Mouse (Mus musculus) hindbrain, embryonic 13.5 days (tissue): Measurements from ENCODE around the gene Lrrc1. TPM values are rescaled to one million over a fixed set of nuclear protein-coding genes. Genes with fewer than 3 reads are reported as not detected.

Experiments
- ATAC-seq: fragments of 200-750 bp; cut with Nextera tagmentation; 2 replicates; pipeline ENCODE4 v1.8.0; 2017; ENCODE audit warnings: moderate TSS enrichment; ENCODE audit not compliant: low FRiP score
- H3K27ac ChIP-seq: fragments of 300-500 bp; sonication (generic); 2 replicates; pipeline ENCODE4 v1.5.1; 2015; ENCODE audit warnings: inconsistent platforms, mild to moderate bottlenecking, moderate library complexity
- H3K27me3 ChIP-seq: fragments of 300-500 bp; sonication (generic); 2 replicates; pipeline ENCODE4 v1.6.1; 2015; ENCODE audit warnings: mild to moderate bottlenecking, inconsistent platforms
- H3K36me3 ChIP-seq: fragments of 300-500 bp; sonication (generic); 2 replicates; pipeline ENCODE4 v1.6.1; 2015; ENCODE audit warnings: mild to moderate bottlenecking, inconsistent platforms
- H3K4me1 ChIP-seq: fragments of 300-500 bp; sonication (generic); replicated peaks from 2 replicates; pipeline ENCODE4 v1.6.1; 2015; ENCODE audit warnings: inconsistent platforms
- H3K4me2 ChIP-seq: fragments of 300-500 bp; sonication (generic); 2 replicates; pipeline ENCODE4 v1.6.1; 2015; ENCODE audit warnings: inconsistent platforms, mild to moderate bottlenecking, moderate library complexity
- H3K4me3 ChIP-seq: fragments of 300-500 bp; sonication (generic); 2 replicates; pipeline ENCODE4 v1.5.1; 2015; ENCODE audit warnings: mild to moderate bottlenecking, inconsistent platforms
- H3K9ac ChIP-seq: fragments of 300-500 bp; sonication (generic); 2 replicates; pipeline ENCODE4 v1.6.1; 2015; ENCODE audit warnings: mild to moderate bottlenecking, inconsistent platforms
- H3K9me3 ChIP-seq: fragments of 300-500 bp; sonication (generic); 2 replicates; pipeline ENCODE4 v1.6.1; 2016; ENCODE audit warnings: inconsistent platforms
- WGBS: fragments of 180-500 bp; shearing (Covaris S2); methylation state at CpG from one replicate; pipeline ENCODE4 v1.1.7; 2015; 5-methylcytosine and 5-hydroxymethylcytosine counted together
- polyA plus RNA-seq: library from polyadenylated mRNA; unstranded; fragments of >200 nt; fragmentation: Nextera tagmentation; extraction: Ambion mirVana; gene quantifications from 2 replicates; pipeline ENCODE4 v1.2.1, GENCODE M21; 2015

Lrrc1 gene
- polyA plus RNA-seq, 1 experiment from 2014 or later = 5.6 TPM

- H3K36me3 ChIP-seq = peaks cover 3% of the 10 kb centered on the region; the same call in 1 of the 2 replicates
- no peak overlapping the region for H3K9ac ChIP-seq
- H3K4me3 ChIP-seq = no peak overlapping the region
- H3K27me3 ChIP-seq = no peaks in the 10 kb centered on the region
- H3K9me3 ChIP-seq = no peaks in the 10 kb centered on the region
- H3K27ac ChIP-seq = no peak overlapping the region
- peaks cover 6% of the 10 kb centered on the region; the same call in 1 of the 2 replicates for H3K4me1 ChIP-seq
- WGBS = 80% methylated on average over 12 of the region's 12 CpGs
- H3K4me2 ChIP-seq = no peak overlapping the region
- ATAC-seq = no peak
These were observed 92.4 kb downstream of the Lrrc1 start for GRCm38 (mm10) chr9:77452046-77452807.

DNA sequence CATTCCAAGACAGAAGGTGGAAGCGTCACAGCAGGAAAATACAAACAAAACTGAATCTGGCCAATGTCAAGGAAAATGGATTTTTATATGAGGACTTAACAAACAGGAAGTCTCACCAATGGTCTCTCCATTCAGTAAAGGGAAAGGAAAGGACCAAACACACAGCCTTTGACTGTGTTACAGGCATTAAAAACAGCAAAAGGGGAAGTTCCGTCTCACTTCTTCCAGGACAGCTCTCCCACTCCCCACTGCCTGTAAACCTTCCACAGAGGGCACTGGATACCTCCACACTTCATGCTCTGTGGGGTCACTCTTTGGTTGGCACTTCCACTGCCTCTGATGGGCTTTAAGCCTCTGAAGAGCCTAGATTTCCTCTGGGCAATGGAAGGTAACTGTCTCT, 94.2 kb downstream of the Lrrc1 start:
- H3K36me3 ChIP-seq = peaks cover 3% of the 10 kb centered on the region; the same call in 1 of the 2 replicates
- no peaks in the 10 kb centered on the region for H3K9me3 ChIP-seq
- no peak overlapping the region for H3K4me3 ChIP-seq
- peaks cover 6% of the 10 kb centered on the region; the same call in 1 of the 2 replicates for H3K4me1 ChIP-seq
- no peak overlapping the region for H3K4me2 ChIP-seq
- H3K27me3 ChIP-seq = no peaks in the 10 kb centered on the region
- WGBS = 88% methylated on average over 2 of the region's 2 CpGs
- no peak overlapping the region for H3K27ac ChIP-seq
- ATAC-seq = no peak
- H3K9ac ChIP-seq = no peak overlapping the region

DNA sequence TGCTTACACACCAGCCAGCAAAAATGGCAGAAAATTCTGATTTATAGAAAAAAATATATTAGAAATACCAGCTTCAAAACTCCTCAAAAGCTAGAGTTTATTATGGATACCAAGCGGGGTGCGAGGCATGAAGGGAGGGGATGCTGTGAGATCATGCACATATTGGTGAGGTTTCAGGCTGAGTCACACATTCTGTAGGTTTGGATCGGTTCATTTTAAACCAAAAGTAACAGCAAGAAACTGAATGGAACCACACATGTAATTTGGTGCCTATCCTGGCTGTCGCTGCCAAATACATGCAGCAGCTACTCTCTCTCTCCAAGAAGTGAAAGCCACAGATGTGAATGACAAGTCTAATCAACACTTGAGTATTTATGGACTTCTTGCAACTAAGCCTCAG, 99.8 kb downstream of the Lrrc1 start:
- Histone ChIP-seq H3K9me3 (no peaks in the 10 kb centered on the region), H3K9ac (no peak overlapping the region), H3K4me1 (no peaks in the 10 kb centered on the region), H3K27ac (no peak overlapping the region), H3K36me3 (peaks cover 12% of the 10 kb centered on the region), H3K4me3 (no peak overlapping the region), H3K4me2 (no peak overlapping the region), H3K27me3 (no peaks in the 10 kb centered on the region)
- WGBS = 95% methylated on average over 4 of the region's 4 CpGs
- ATAC-seq = no peak

- peaks cover 8% of the 10 kb centered on the region; the same call in 1 of the 2 replicates for H3K4me1 ChIP-seq
- H3K36me3 ChIP-seq = peaks cover 15% of the 10 kb centered on the region
- H3K9me3 ChIP-seq = no peaks in the 10 kb centered on the region
- no peak overlapping the region for H3K4me3 ChIP-seq
- 0 out of 2 replicates have a peak, but pooled peaks have one; percentile 34 for ATAC-seq
- no peak overlapping the region; the same call in 1 of the 2 replicates for H3K27ac ChIP-seq
- no peak overlapping the region for H3K4me2 ChIP-seq
- WGBS = 77% methylated on average over 6 of the region's 6 CpGs
- H3K9ac ChIP-seq = no peak overlapping the region
- H3K27me3 ChIP-seq = no peaks in the 10 kb centered on the region
These were observed 105.3 kb downstream of the Lrrc1 start for GRCm38 (mm10) chr9:77439371-77439770.

DNA sequence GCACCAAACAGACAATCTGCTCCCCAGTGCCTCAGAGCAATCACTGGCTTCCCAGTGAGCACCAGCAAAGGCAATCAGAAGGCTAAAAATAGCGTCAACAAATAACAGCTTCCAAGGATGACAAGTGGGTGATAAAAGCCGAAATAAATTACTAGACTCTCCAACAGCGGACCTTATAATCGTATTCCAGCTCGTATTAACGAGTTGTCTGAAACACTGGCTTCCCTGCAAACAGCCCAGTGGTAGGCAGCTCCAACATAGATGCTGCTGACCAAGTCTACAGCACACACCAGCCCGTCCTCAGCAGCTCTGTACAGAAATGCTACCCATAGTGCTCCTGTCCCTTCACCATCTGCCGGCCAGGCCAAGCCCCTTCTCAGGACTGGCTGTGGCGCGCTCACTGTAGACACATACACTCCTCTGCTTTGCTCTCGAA, 105.8 kb downstream of the Lrrc1 start:
- H3K9ac ChIP-seq = no peak overlapping the region
- no peak overlapping the region for H3K4me2 ChIP-seq
- ATAC-seq = peak; percentile 17; the same call in 1 of the 2 replicates
- H3K27me3 ChIP-seq = no peaks in the 10 kb centered on the region
- H3K9me3 ChIP-seq = no peaks in the 10 kb centered on the region
- peaks cover 8% of the 10 kb centered on the region; the same call in 1 of the 2 replicates for H3K4me1 ChIP-seq
- no peak overlapping the region for H3K4me3 ChIP-seq
- WGBS = 70% methylated on average over 11 of the region's 11 CpGs
- peak overlapping the region; percentile 72 for H3K27ac ChIP-seq
- H3K36me3 ChIP-seq = peaks cover 15% of the 10 kb centered on the region

DNA sequence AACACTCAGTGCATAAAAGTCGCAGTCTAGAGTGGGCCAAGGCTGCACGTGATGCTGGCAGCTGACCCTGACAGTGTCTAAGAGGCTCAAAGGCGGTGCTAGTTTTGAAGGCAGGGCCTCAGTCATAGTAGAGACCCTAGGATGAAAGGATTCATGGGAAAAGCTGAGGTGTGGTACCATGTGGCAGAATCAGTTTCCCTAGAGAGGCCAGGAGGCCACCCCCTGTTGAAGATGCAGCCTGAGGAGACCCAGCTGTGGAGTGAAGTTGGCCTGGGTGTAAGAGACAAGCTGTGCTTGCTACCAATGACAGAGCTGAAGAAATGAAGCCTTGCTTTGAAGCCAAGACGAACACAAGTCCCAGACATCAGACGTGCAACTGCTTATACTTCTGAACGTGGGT, 107.5 kb downstream of the Lrrc1 start:
- no peaks in the 10 kb centered on the region for H3K9me3 ChIP-seq
- no peaks in the 10 kb centered on the region for H3K27me3 ChIP-seq
- peaks cover 8% of the 10 kb centered on the region; the same call in 1 of the 2 replicates for H3K4me1 ChIP-seq
- H3K27ac ChIP-seq = no peak overlapping the region
- 95% methylated on average over 6 of the region's 6 CpGs for WGBS
- peaks cover 15% of the 10 kb centered on the region for H3K36me3 ChIP-seq
- ATAC-seq = no peak
- no peak overlapping the region for H3K4me3 ChIP-seq
- H3K9ac ChIP-seq = no peak overlapping the region
- no peak overlapping the region for H3K4me2 ChIP-seq

GRCm38 (mm10) chr9:77434965-77435364, 109.7 kb downstream of the Lrrc1 start:
- H3K27me3 ChIP-seq = no peaks in the 10 kb centered on the region
- H3K27ac ChIP-seq = no peak overlapping the region
- ATAC-seq = no peak
- 84% methylated on average over 12 of the region's 12 CpGs for WGBS
- H3K36me3 ChIP-seq = peaks cover 7% of the 10 kb centered on the region
- H3K9me3 ChIP-seq = no peaks in the 10 kb centered on the region
- H3K4me1 ChIP-seq = peaks cover 13% of the 10 kb centered on the region; the same call in 1 of the 2 replicates
- no peak overlapping the region for H3K9ac ChIP-seq
- H3K4me2 ChIP-seq = no peak overlapping the region
- H3K4me3 ChIP-seq = no peak overlapping the region

GRCm38 (mm10) chr9:77433476-77433875, 111.2 kb downstream of the Lrrc1 start:
- H3K27me3 ChIP-seq = no peaks in the 10 kb centered on the region
- peaks cover 7% of the 10 kb centered on the region for H3K36me3 ChIP-seq
- H3K4me2 ChIP-seq = no peak overlapping the region
- ATAC-seq = no peak
- no peak overlapping the region for H3K9ac ChIP-seq
- H3K9me3 ChIP-seq = no peaks in the 10 kb centered on the region
- 93% methylated on average over 4 of the region's 4 CpGs for WGBS
- no peak overlapping the region for H3K27ac ChIP-seq
- H3K4me1 ChIP-seq = peaks cover 5% of the 10 kb centered on the region
- H3K4me3 ChIP-seq = no peak overlapping the region

GRCm38 (mm10) chr9:77432030-77432429, 112.6 kb downstream of the Lrrc1 start:
- Histone ChIP-seq H3K4me1 (peaks cover 20% of the 10 kb centered on the region), H3K36me3 (peaks cover 4% of the 10 kb centered on the region), H3K27ac (no peak overlapping the region), H3K27me3 (no peaks in the 10 kb centered on the region), H3K9me3 (no peaks in the 10 kb centered on the region), H3K9ac (no peak overlapping the region), H3K4me3 (no peak overlapping the region), H3K4me2 (no peak overlapping the region)
- no peak for ATAC-seq
- 88% methylated on average over 17 of the region's 17 CpGs for WGBS

DNA sequence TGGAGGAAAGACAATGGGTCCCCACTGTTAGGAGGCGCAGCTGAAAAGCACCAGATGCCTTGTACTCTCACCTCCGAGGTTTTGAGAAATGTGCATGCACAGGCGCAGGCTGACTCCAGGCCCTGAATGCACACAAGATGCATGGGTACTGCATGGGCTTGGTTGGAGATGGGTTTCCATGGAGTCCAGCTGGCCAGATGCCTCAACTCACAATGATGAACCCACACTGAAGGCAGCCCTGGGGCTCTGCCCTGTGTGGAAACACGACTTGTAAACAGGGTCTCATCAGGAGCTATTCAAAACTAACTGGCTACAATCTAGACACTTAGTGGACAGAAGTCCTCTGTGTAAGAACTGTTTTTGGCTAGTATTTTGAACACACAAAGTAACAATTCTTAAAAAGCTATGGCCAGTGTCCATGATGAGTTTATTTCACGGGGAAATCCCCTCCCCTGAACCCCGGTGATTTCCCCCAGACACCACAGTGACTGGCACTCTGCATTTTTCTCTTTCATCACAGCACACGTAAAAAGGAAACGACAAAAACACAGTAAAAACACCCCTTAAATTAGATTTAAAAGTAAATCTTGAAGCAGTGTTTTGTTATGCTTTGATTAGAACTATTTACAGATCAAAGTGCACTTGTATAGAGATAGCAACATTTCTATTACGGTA, 114.1 kb downstream of the Lrrc1 start:
- H3K4me2 ChIP-seq = no peak overlapping the region
- no peak overlapping the region for H3K27ac ChIP-seq
- H3K4me3 ChIP-seq = no peak overlapping the region
- H3K9ac ChIP-seq = no peak overlapping the region
- no peaks in the 10 kb centered on the region for H3K9me3 ChIP-seq
- no peaks in the 10 kb centered on the region for H3K27me3 ChIP-seq
- peaks cover 4% of the 10 kb centered on the region for H3K36me3 ChIP-seq
- 80% methylated on average over 9 of the region's 9 CpGs for WGBS
- ATAC-seq = no peak; the same call in 1 of the 2 replicates
- H3K4me1 ChIP-seq = peaks cover 24% of the 10 kb centered on the region

DNA sequence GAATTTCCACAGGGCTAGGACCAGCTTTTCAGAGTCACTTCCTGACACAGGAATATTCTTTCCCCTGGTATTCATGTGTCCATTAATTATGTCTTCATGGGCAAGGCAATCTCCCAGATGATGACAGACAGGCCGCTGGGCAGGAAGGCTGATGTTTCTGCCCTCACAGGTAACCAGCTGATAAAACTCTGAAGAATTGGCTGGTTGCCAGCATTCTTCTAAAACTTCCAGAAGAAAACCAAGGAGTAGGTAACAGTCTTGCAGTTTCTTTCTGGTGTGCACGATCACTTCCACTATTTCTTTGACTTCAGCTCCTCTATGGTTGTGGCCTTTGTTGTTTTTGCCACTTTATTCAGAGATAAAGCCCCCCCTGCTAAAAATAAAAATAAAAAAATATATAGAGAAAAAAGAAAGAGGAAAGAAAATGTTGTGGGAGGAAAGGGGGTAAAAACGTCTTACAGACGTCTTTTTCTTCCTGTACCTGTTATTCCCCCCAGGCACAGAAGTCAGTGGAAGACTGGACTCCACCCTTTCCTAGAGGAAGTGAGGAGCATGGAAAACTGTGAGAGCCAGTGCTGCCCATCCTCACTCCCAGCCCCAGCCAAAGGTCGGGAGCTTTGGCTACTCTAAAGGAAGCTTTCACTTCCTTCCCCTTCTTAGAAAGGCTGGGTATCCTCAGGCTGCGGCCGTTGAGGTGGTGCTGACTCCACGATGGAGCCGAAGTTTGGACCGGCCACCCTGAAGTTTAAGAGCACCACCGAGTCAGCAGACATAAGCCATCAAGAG, 115.2 kb downstream of the Lrrc1 start:
- Histone ChIP-seq H3K4me3 (no peak overlapping the region), H3K27ac (no peak overlapping the region), H3K4me1 (peaks cover 24% of the 10 kb centered on the region), H3K9ac (no peak overlapping the region), H3K27me3 (no peaks in the 10 kb centered on the region), H3K4me2 (no peak overlapping the region), H3K9me3 (no peaks in the 10 kb centered on the region), H3K36me3 (peaks cover 4% of the 10 kb centered on the region)
- ATAC-seq = no peak
- 86% methylated on average over 11 of the region's 11 CpGs for whole genome bisulfite sequencing

GRCm38 (mm10) chr9:77428748-77429140, 115.9 kb downstream of the Lrrc1 start:
- Histone ChIP-seq H3K9me3 (no peaks in the 10 kb centered on the region), H3K4me3 (no peak overlapping the region), H3K4me2 (no peak overlapping the region), H3K36me3 (peaks cover 4% of the 10 kb centered on the region), H3K27me3 (no peaks in the 10 kb centered on the region), H3K9ac (no peak overlapping the region), H3K27ac (no peak overlapping the region), H3K4me1 (peaks cover 24% of the 10 kb centered on the region)
- no peak for ATAC-seq
- 94% methylated on average over 8 of the region's 8 CpGs for WGBS
